Mouse (Mus musculus) spleen, adult 2 months (tissue): ENCODE data around the gene Ppp1r21.

ENCODE experiments used
- CTCF ChIP-seq: fragments of 200-500 bp; IDR thresholded peaks from 2 replicates; pipeline ENCODE4 v1.5.1; 2011; ENCODE audit warnings: mild to moderate bottlenecking, inconsistent platforms; ENCODE audit not compliant: insufficient read depth, insufficient read length, insufficient replicate concordance; ENCODE audit errors: extremely low read depth
- POLR2A ChIP-seq: fragments of 200-500 bp; IDR thresholded peaks from 2 replicates; pipeline ENCODE4 v1.6.1; 2011; ENCODE audit warnings: low read depth, low read length, inconsistent platforms

GRCm38 (mm10) chr17:88636587-88636986, 106.7 kb downstream of the Ppp1r21 start:
- no peak for TF ChIP-seq POLR2A
- no peak for TF ChIP-seq CTCF
